Mouse (Mus musculus) C2C12 (cell line): Measurements from ENCODE around the gene Hist2h2ab. TPM values are rescaled to one million over a fixed set of nuclear protein-coding genes. Genes with fewer than 3 reads are reported as not detected.
A peak's percentile ranks its signal among the peaks of the same experiment; 100 is the strongest.
"Not testable (repeated sequence)": the region's sequence is repeated elsewhere in the genome, so short reads cannot be mapped to it uniquely, and the experiment has no call there.

Source experiments
- H3K27me3 ChIP-seq: one replicate; pipeline ENCODE4 v1.6.1; 2011; ENCODE audit not compliant: control insufficient read depth, insufficient read depth, insufficient read length
- H3K36me3 ChIP-seq: one replicate; pipeline ENCODE4 v1.6.1; 2011; ENCODE audit not compliant: control insufficient read depth, insufficient read depth
- H3K4me3 ChIP-seq: one replicate; pipeline ENCODE4 v1.5.1; 2011; ENCODE audit warnings: mild to moderate bottlenecking, control low read depth; ENCODE audit not compliant: poor library complexity, insufficient read depth, severe bottlenecking
- H3K79me2 ChIP-seq: one replicate; pipeline ENCODE4 v1.6.1; 2011; ENCODE audit not compliant: control insufficient read depth, insufficient read depth
- H3K79me3 ChIP-seq: one replicate; pipeline ENCODE4 v1.6.1; 2011; ENCODE audit warnings: low read depth, control low read depth
- H3ac ChIP-seq: one replicate; pipeline ENCODE3; 2011; ENCODE audit warnings: low read depth; ENCODE audit not compliant: control insufficient read depth, insufficient read length
- CEBPB ChIP-seq: IDR thresholded peaks from one replicate; pipeline ENCODE4 v1.6.1; 2011; ENCODE audit warnings: low read depth, mild to moderate bottlenecking, control low read depth, moderate library complexity
- CTCF ChIP-seq: IDR thresholded peaks from one replicate; pipeline ENCODE4 v1.5.1; 2011; ENCODE audit not compliant: control insufficient read depth, insufficient read depth, insufficient read length
- FOSL1 ChIP-seq: IDR thresholded peaks from one replicate; pipeline ENCODE4 v1.8.0; 2011; ENCODE audit warnings: mild to moderate bottlenecking, low read length; ENCODE audit not compliant: poor library complexity, insufficient read depth, severe bottlenecking
- MAX ChIP-seq: IDR thresholded peaks from one replicate; pipeline ENCODE4 v1.6.1; 2011; ENCODE audit warnings: mild to moderate bottlenecking, control low read depth
- MYOD1 ChIP-seq: IDR thresholded peaks from one replicate; pipeline ENCODE4 v1.6.1; 2011; ENCODE audit warnings: low read depth; ENCODE audit not compliant: control insufficient read depth, insufficient read length
- MYOG ChIP-seq: IDR thresholded peaks from one replicate; pipeline ENCODE4 v1.6.1; 2011; ENCODE audit not compliant: control insufficient read depth, insufficient read length; ENCODE audit errors: extremely low read depth
- USF1 ChIP-seq: IDR thresholded peaks from one replicate; pipeline ENCODE4 v1.6.1; 2011; ENCODE audit warnings: low read depth, mild to moderate bottlenecking, control low read depth, moderate library complexity
- polyA plus RNA-seq: library from polyadenylated mRNA; unstranded; fragments of >200 nt; fragmentation: generic; extraction: Trizol; gene quantifications from one replicate; pipeline ENCODE4 v1.2.1, GENCODE M21; 2012; ENCODE audit warnings: missing spikeins

Hist2h2ab gene
- polyA plus RNA-seq, 1 experiment = 0.18 TPM

GRCm38 (mm10) chr3:96237904-96238511 lies 18.3 kb downstream of the Hist2h2ab start:
- no peaks in the 10 kb centered on the region for H3K79me3 ChIP-seq
- TF ChIP-seq FOSL1 (no peak), CTCF (no peak), USF1 (no peak), MYOG (no peak), MAX (no peak), CEBPB (no peak), MYOD1 (no peak)
- H3ac ChIP-seq = peak overlapping the region; percentile 68

GRCm38 (mm10) chr3:96238954-96239793 lies 19.5 kb downstream of the Hist2h2ab start, which contains the start of gene Hist2h3c2:
Gene Hist2h3c2 (minus strand): TSS chr3:96239127.
- peak within 1 kb of the TSS; percentile 42 for H3K4me3 ChIP-seq
- H3ac ChIP-seq = peak within 1 kb of the TSS; percentile 68
- H3K79me2 ChIP-seq, H3K36me3 ChIP-seq, H3K27me3 ChIP-seq, H3K79me3 ChIP-seq: not testable (repeated sequence)

More at GRCm38 (mm10) chr3:96237904-96238511, 18.3 kb downstream of the Hist2h2ab start:
- no peaks in the 10 kb centered on the region for H3K27me3 ChIP-seq
- H3K4me3 ChIP-seq = peak overlapping the region; percentile 42
- H3K79me2 ChIP-seq = no peaks in the 10 kb centered on the region
- no peaks in the 10 kb centered on the region for H3K36me3 ChIP-seq

- H3K27me3 ChIP-seq, H3K36me3 ChIP-seq, H3K79me2 ChIP-seq, H3K79me3 ChIP-seq: not testable (repeated sequence)
- Histone ChIP-seq H3ac (peak within 1 kb of the TSS; percentile 35), H3K4me3 (peak within 1 kb of the TSS; percentile 29)
Observed at GRCm38 (mm10) chr3:96239949-96240798, 20.5 kb downstream of the Hist2h2ab start, which contains the start of gene Hist2h2aa2. Gene Hist2h2aa2 (minus strand): TSS chr3:96240276.

GRCm38 (mm10) chr3:96240799-96241197 lies 21.1 kb downstream of the Hist2h2ab start:
- H3ac ChIP-seq = no peak overlapping the region
- no peak overlapping the region for H3K4me3 ChIP-seq
- H3K27me3 ChIP-seq = no peaks in the 10 kb centered on the region
- H3K79me3 ChIP-seq = no peaks in the 10 kb centered on the region
- TF ChIP-seq USF1 = no peak
- TF ChIP-seq MAX = no peak
- TF ChIP-seq MYOD1 = no peak
- TF ChIP-seq FOSL1 = no peak
- no peak for TF ChIP-seq CTCF
- TF ChIP-seq CEBPB = no peak
- TF ChIP-seq MYOG = no peak
- no peaks in the 10 kb centered on the region for H3K36me3 ChIP-seq
- no peaks in the 10 kb centered on the region for H3K79me2 ChIP-seq

GRCm38 (mm10) chr3:96243921-96244572 lies 24.4 kb downstream of the Hist2h2ab start:
- H3K27me3 ChIP-seq = no peaks in the 10 kb centered on the region
- H3K79me3 ChIP-seq = peaks cover 2% of the 10 kb centered on the region
- no peaks in the 10 kb centered on the region for H3K79me2 ChIP-seq
- no peaks in the 10 kb centered on the region for H3K36me3 ChIP-seq
- TF ChIP-seq CEBPB (no peak), USF1 (no peak), MYOD1 (no peak), CTCF (no peak)
- peak overlapping the region; percentile 2 for H3ac ChIP-seq
- no peak overlapping the region for H3K4me3 ChIP-seq
